ENCODE assay signal across 12 mouse cellular contexts in the genomic region with DNA sequence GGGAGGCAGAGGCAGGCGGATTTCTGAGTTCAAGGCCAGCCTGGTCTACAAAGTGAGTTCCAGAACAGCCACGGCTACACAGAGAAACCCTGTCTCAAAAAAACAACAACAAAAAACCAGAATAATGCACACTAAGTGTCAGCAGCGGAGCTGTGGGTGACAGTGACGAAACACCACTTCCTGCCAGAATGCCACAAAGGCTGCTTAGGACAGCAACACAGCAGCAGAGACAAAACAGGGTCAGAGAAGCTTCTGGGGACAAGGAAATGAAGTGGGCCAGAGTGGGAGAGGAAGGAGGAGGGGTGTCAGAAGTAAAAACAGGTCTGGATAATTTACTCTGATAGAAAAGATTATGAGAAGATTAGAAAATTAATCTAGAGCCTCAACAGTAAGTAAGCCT. TPM values are rescaled to one million over a fixed set of nuclear protein-coding genes. Genes with fewer than 3 reads are reported as not detected.
DNase-seq lines count a peak whose midpoint lies in the region; ATAC-seq lines count a peak whose summit lies in the region.
"Had no signal": no experiment of that assay in that cellular context is flagged by ENCODE, and none has a peak within 500 bp of the region (broad histone marks: within the 10 kb centered on the region; RNA-seq: fewer than 3 reads in every experiment).

No protein-coding gene starts in this region.

- H3K9ac ChIP-seq in midbrain, embryonic 16.5 days (ENCODE audit: low read depth, low read length) = no peak overlapping the region
- H3K9ac ChIP-seq in hindbrain, embryonic 14.5 days = no peak overlapping the region
- H3K9ac ChIP-seq: hindbrain, embryonic 12.5 days; liver, embryonic 14.5 days had no signal

- H3K27me3 ChIP-seq in midbrain, embryonic 16.5 days (ENCODE audit: control insufficient read depth, insufficient read depth, low read depth, low read length) = no peaks in the 10 kb centered on the region
- H3K27me3 ChIP-seq in hindbrain, embryonic 14.5 days (ENCODE audit: control insufficient read depth, insufficient read depth, low read length) = no peaks in the 10 kb centered on the region
- H3K27me3 ChIP-seq: hindbrain, embryonic 12.5 days had no signal

- no peaks in the 10 kb centered on the region for H3K9me3 ChIP-seq in midbrain, embryonic 16.5 days (replicated peaks; ENCODE audit: control insufficient read depth, low read length, poor library complexity, severe bottlenecking)
- H3K9me3 ChIP-seq in hindbrain, embryonic 14.5 days (ENCODE audit: control insufficient read depth, low read length) = no peaks in the 10 kb centered on the region
- H3K9me3 ChIP-seq: hindbrain, embryonic 12.5 days had no signal

- no peak overlapping the region for H3K27ac ChIP-seq in midbrain, embryonic 16.5 days (ENCODE audit: low read length)
- no peak overlapping the region for H3K27ac ChIP-seq in hindbrain, embryonic 14.5 days
- H3K27ac ChIP-seq: hindbrain, embryonic 12.5 days; liver, embryonic 14.5 days had no signal

- peaks cover 7% of the 10 kb centered on the region for H3K4me1 ChIP-seq in midbrain, embryonic 16.5 days (ENCODE audit: control insufficient read depth, insufficient read depth, low read length)
- H3K4me1 ChIP-seq in hindbrain, embryonic 14.5 days (replicated peaks; ENCODE audit: control insufficient read depth, insufficient read depth, low read length) = peaks cover 4% of the 10 kb centered on the region; the same call in 1 of the 2 replicates
- H3K4me1 ChIP-seq: hindbrain, embryonic 12.5 days had no signal

- no peak overlapping the region for H3K4me2 ChIP-seq in midbrain, embryonic 16.5 days (ENCODE audit: low read length)
- no peak overlapping the region for H3K4me2 ChIP-seq in hindbrain, embryonic 14.5 days (replicated peaks)
- H3K4me2 ChIP-seq: hindbrain, embryonic 12.5 days had no signal

- no peak overlapping the region for H3K4me3 ChIP-seq in midbrain, embryonic 16.5 days (ENCODE audit: low read depth, low read length)
- H3K4me3 ChIP-seq in hindbrain, embryonic 14.5 days (replicated peaks; ENCODE audit: low read length) = no peak overlapping the region
- H3K4me3 ChIP-seq: erythroblast, embryonic 14.5 days; hindbrain, embryonic 12.5 days had no signal

- peak; percentile 90 for DNase-seq in heart, adult 11 months
- no peak for DNase-seq in heart, adult 9 months (ENCODE audit: low spot score in 2 of 2)
- DNase-seq in 416B (ENCODE audit: low read depth) = peak; percentile 90
- no peak for DNase-seq in gastrocnemius, postnatal 10 days
- no peak for DNase-seq in hindbrain, embryonic 14.5 days (ENCODE audit: low spot score)
- DNase-seq: cerebellum, postnatal 25 days had no signal

- 93% methylated on average over 4 of the region's 4 CpGs for WGBS in midbrain, embryonic 16.5 days
- 78% methylated on average over 4 of the region's 4 CpGs for WGBS in hindbrain, embryonic 14.5 days

- no peaks in the 10 kb centered on the region for H3K36me3 ChIP-seq in midbrain, embryonic 16.5 days (ENCODE audit: control insufficient read depth, insufficient read depth, low read length)
- peaks cover 4% of the 10 kb centered on the region for H3K36me3 ChIP-seq in hindbrain, embryonic 14.5 days (replicated peaks; ENCODE audit: control insufficient read depth, insufficient read depth)

- ATAC-seq in hematopoietic stem cell, adult 5-6 weeks (replicated peaks in 1 of 2; ENCODE audit: insufficient read depth in 1 of 2, low FRiP score in 2 of 2, low TSS enrichment in 1 of 2, low read depth in 1 of 2, poor library complexity in 2 of 2, severe bottlenecking in 2 of 2) = peak; percentile 78 to 80; a peak in 3 of 4 replicates
- peak; percentile 92 for ATAC-seq in megakaryocyte progenitor cell, adult 5-6 weeks (replicated peaks; ENCODE audit: poor library complexity)
- no peak for ATAC-seq in midbrain, embryonic 16.5 days
- ATAC-seq in hindbrain, embryonic 14.5 days (ENCODE audit: low FRiP score) = no peak

RNA-seq across cellular contexts. Expression of gene Tmem97, which starts 49.5 kb away (rescaled TPM):
- total RNA-seq in hematopoietic stem cell, adult 5-6 weeks (2017) = 23.8 and 26.0 TPM in 2 replicates
- total RNA-seq in megakaryocyte progenitor cell, adult 5-6 weeks (2015) = 102 and 108 TPM in 2 replicates
- total RNA-seq in megakaryocyte progenitor cell, adult 5-6 weeks (2017) = 77.5 and 77.9 TPM in 2 replicates
- 33.8 and 41.7 TPM in 2 replicates for polyA plus RNA-seq in midbrain, embryonic 16.5 days (2015; fragmentation: Nextera tagmentation; extraction: Ambion mirVana)
- 10 to 100 TPM; 11.9 to 13.9 TPM for total RNA-seq in gastrocnemius, postnatal 10 days (2021)
- polyA plus RNA-seq in hindbrain, embryonic 14.5 days (2014; fragmentation: Nextera tagmentation; extraction: Ambion mirVana) = 38.2 and 49.3 TPM in 2 replicates

Comparison
In these comparisons a context has a peak if more than half of its experiments do, and no peak if none do; other contexts are left out.
1. DNase-seq: peak in heart, adult 11 months (single experiment) and 416B (single experiment); none in heart, adult 9 months (0 of 2), gastrocnemius, postnatal 10 days (single experiment) and hindbrain, embryonic 14.5 days (single experiment).
2. ATAC-seq: peak in hematopoietic stem cell, adult 5-6 weeks (2 of 2) and megakaryocyte progenitor cell, adult 5-6 weeks (single experiment); none in midbrain, embryonic 16.5 days (single experiment) and hindbrain, embryonic 14.5 days (single experiment).